Mouse (Mus musculus) liver, embryonic 16.5 days (tissue): ENCODE data around the gene Senp7. TPM values are rescaled to one million over a fixed set of nuclear protein-coding genes. Genes with fewer than 3 reads are reported as not detected.
A peak's percentile ranks its signal among the peaks of the same experiment; 100 is the strongest.
"Not testable (repeated sequence)": the region's sequence is repeated elsewhere in the genome, so short reads cannot be mapped to it uniquely, and the experiment has no call there.

Source experiments
- ATAC-seq: fragments of 200-750 bp; cut with Nextera tagmentation; 2 replicates; pipeline ENCODE4 v1.8.0; 2017; ENCODE audit warnings: low read depth, mild to moderate bottlenecking, moderate number of reproducible peaks, moderate library complexity
- H3K27ac ChIP-seq: fragments of 300-500 bp; sonication (generic); 2 replicates; pipeline ENCODE4 v1.5.1; 2014; ENCODE audit warnings: mild to moderate bottlenecking, low read length
- H3K27me3 ChIP-seq: fragments of 300-500 bp; sonication (generic); 2 replicates; pipeline ENCODE4 v1.6.1; 2014; ENCODE audit warnings: low read depth, low read length, mixed read lengths; ENCODE audit not compliant: control insufficient read depth, insufficient read depth
- H3K36me3 ChIP-seq: fragments of 300-500 bp; sonication (generic); 2 replicates; pipeline ENCODE4 v1.6.1; 2014; ENCODE audit warnings: mild to moderate bottlenecking; ENCODE audit not compliant: control insufficient read depth, insufficient read depth
- H3K4me1 ChIP-seq: fragments of 300-500 bp; sonication (generic); 2 replicates; pipeline ENCODE4 v1.6.1; 2014; ENCODE audit warnings: low read depth, low read length, mixed read lengths; ENCODE audit not compliant: control insufficient read depth
- H3K4me2 ChIP-seq: fragments of 300-500 bp; sonication (generic); 2 replicates; pipeline ENCODE4 v1.6.1; 2014; ENCODE audit warnings: low read depth, low read length, mixed read lengths
- H3K4me3 ChIP-seq: fragments of 300-500 bp; sonication (generic); 2 replicates; pipeline ENCODE4 v1.5.1; 2014; ENCODE audit warnings: low read depth, mild to moderate bottlenecking, low read length
- H3K9ac ChIP-seq: fragments of 300-500 bp; sonication (generic); 2 replicates; pipeline ENCODE4 v1.6.1; 2014; ENCODE audit warnings: low read depth, low read length
- H3K9me3 ChIP-seq: fragments of 300-500 bp; sonication (generic); replicated peaks from 2 replicates; pipeline ENCODE4 v1.6.1; 2016; ENCODE audit warnings: low read length; ENCODE audit not compliant: control insufficient read depth
- WGBS: fragments of 180-500 bp; shearing (Covaris S2); extraction: QIAGEN DNeasy Blood & Tissue Kit; methylation state at CpG from one replicate; pipeline ENCODE4 v1.1.7; 2014; ENCODE audit not compliant: insufficient replicate concordance; 5-methylcytosine and 5-hydroxymethylcytosine counted together
- polyA plus RNA-seq: library from polyadenylated mRNA; unstranded; fragments of >200 nt; fragmentation: Nextera tagmentation; extraction: Ambion mirVana; gene quantifications from 2 replicates; pipeline ENCODE4 v1.2.1, GENCODE M21; 2015

The Senp7 gene
- polyA plus RNA-seq, 1 experiment from 2014 or later: 16.0 TPM

- peak overlapping the region; percentile 82 for H3K27ac ChIP-seq
- not testable (repeated sequence) for ATAC-seq
- H3K36me3 ChIP-seq: peaks cover 19% of the 10 kb centered on the region
These were observed 48.4 kb downstream of the Senp7 start for GRCm38 (mm10) chr16:56096401-56097018.

GRCm38 (mm10) chr16:56115706-56116105 lies 67.6 kb downstream of the Senp7 start:
- no peaks in the 10 kb centered on the region for H3K4me1 ChIP-seq
- no peak for ATAC-seq
- H3K36me3 ChIP-seq: peaks cover 12% of the 10 kb centered on the region
- no peak overlapping the region for H3K4me3 ChIP-seq
- WGBS: 76% methylated on average over 3 of the region's 3 CpGs
- H3K27ac ChIP-seq: no peak overlapping the region
- H3K4me2 ChIP-seq: no peak overlapping the region
- no peaks in the 10 kb centered on the region for H3K9me3 ChIP-seq
- no peak overlapping the region for H3K9ac ChIP-seq
- H3K27me3 ChIP-seq: no peaks in the 10 kb centered on the region

More at GRCm38 (mm10) chr16:56096401-56097018, 48.4 kb downstream of the Senp7 start:
- not testable (repeated sequence) for H3K9ac ChIP-seq, H3K4me3 ChIP-seq, H3K27me3 ChIP-seq, H3K4me2 ChIP-seq, H3K9me3 ChIP-seq, H3K4me1 ChIP-seq

DNA sequence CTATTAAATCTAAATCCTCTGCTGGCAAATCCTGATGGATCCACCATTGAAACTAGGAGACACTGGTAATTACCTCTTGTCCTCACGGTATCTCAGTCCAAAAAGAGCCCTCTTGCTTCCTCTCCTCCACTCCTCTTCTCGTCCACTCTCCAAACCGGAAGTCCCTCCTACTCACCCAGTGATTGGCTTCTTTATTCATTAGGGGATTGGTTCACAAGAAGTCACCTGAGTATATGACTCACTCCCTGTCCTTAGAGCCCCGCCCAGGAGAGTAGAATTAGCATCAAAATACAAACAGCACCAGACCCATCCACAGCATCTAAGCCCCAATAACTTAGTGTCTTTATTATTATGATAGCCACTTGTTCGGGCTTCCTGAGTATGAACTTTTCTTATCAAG lies 68.0 kb downstream of the Senp7 start:
- no peak overlapping the region for H3K9ac ChIP-seq
- no peak for ATAC-seq
- no peaks in the 10 kb centered on the region for H3K9me3 ChIP-seq
- no peak overlapping the region for H3K4me3 ChIP-seq
- H3K4me2 ChIP-seq: no peak overlapping the region
- H3K27ac ChIP-seq: no peak overlapping the region
- no peaks in the 10 kb centered on the region for H3K27me3 ChIP-seq
- H3K4me1 ChIP-seq: no peaks in the 10 kb centered on the region
- WGBS: 74% methylated on average over 5 of the region's 5 CpGs
- H3K36me3 ChIP-seq: peaks cover 12% of the 10 kb centered on the region

- no peak for ATAC-seq
- 83% methylated on average over 10 of the region's 10 CpGs for WGBS
- peaks cover 12% of the 10 kb centered on the region for H3K36me3 ChIP-seq
- H3K4me2 ChIP-seq: no peak overlapping the region
- no peaks in the 10 kb centered on the region for H3K27me3 ChIP-seq
- no peak overlapping the region for H3K27ac ChIP-seq
- no peaks in the 10 kb centered on the region for H3K4me1 ChIP-seq
- H3K4me3 ChIP-seq: no peak overlapping the region
- H3K9me3 ChIP-seq: no peaks in the 10 kb centered on the region
- no peak overlapping the region for H3K9ac ChIP-seq
These were observed 69.4 kb downstream of the Senp7 start for GRCm38 (mm10) chr16:56117327-56118180.

GRCm38 (mm10) chr16:56122517-56122916 lies 74.4 kb downstream of the Senp7 start:
- Histone ChIP-seq H3K27me3 (no peaks in the 10 kb centered on the region), H3K4me2 (no peak overlapping the region), H3K36me3 (peaks cover 3% of the 10 kb centered on the region), H3K9me3 (no peaks in the 10 kb centered on the region), H3K4me3 (no peak overlapping the region), H3K27ac (no peak overlapping the region), H3K9ac (no peak overlapping the region), H3K4me1 (no peaks in the 10 kb centered on the region)
- ATAC-seq: no peak
- WGBS: 79% methylated on average over 5 of the region's 5 CpGs

- H3K9me3 ChIP-seq: no peaks in the 10 kb centered on the region
- no peak overlapping the region for H3K4me2 ChIP-seq
- WGBS: 79% methylated on average over 3 of the region's 3 CpGs
- peak; percentile 54; the same call in 1 of the 2 replicates for ATAC-seq
- H3K27ac ChIP-seq: no peak overlapping the region
- H3K27me3 ChIP-seq: no peaks in the 10 kb centered on the region
- no peak overlapping the region for H3K9ac ChIP-seq
- no peak overlapping the region for H3K4me3 ChIP-seq
- peaks cover 3% of the 10 kb centered on the region for H3K36me3 ChIP-seq
- H3K4me1 ChIP-seq: no peaks in the 10 kb centered on the region
These were observed 75.9 kb downstream of the Senp7 start for GRCm38 (mm10) chr16:56124045-56124444.

DNA sequence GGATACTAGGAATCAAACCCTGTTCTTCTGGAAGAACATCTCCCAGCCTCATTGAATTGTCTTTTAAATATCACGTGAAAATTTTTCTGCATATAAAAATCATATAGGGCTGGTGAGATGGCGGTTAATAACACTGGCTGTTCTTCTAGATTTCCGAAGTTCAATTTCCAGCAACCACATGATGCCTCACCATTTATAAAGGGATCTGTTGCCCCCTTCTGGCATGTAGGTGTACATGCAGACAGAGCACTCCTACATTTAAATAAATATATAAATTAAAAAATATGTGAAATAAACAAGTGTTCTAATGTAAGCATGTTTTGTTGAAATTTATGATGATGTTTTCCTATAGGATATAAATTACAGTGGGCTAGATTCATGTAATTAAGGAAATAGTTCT lies 83.5 kb downstream of the Senp7 start:
- Histone ChIP-seq H3K4me2 (no peak overlapping the region), H3K27me3 (no peaks in the 10 kb centered on the region), H3K4me3 (no peak overlapping the region), H3K4me1 (no peaks in the 10 kb centered on the region), H3K36me3 (peaks cover 3% of the 10 kb centered on the region; the same call in 1 of the 2 replicates), H3K27ac (no peak overlapping the region), H3K9ac (no peak overlapping the region), H3K9me3 (no peaks in the 10 kb centered on the region)
- no peak for ATAC-seq
- WGBS: 28% methylated on average over 3 of the region's 3 CpGs

GRCm38 (mm10) chr16:56134149-56134548 lies 86.0 kb downstream of the Senp7 start:
- no peaks in the 10 kb centered on the region for H3K9me3 ChIP-seq
- no peak overlapping the region for H3K4me3 ChIP-seq
- no peak overlapping the region for H3K27ac ChIP-seq
- no peak for ATAC-seq
- no peaks in the 10 kb centered on the region for H3K36me3 ChIP-seq
- H3K9ac ChIP-seq: no peak overlapping the region
- H3K4me2 ChIP-seq: no peak overlapping the region
- H3K27me3 ChIP-seq: no peaks in the 10 kb centered on the region
- no peaks in the 10 kb centered on the region for H3K4me1 ChIP-seq
- WGBS: 59% methylated on average over 4 of the region's 4 CpGs

DNA sequence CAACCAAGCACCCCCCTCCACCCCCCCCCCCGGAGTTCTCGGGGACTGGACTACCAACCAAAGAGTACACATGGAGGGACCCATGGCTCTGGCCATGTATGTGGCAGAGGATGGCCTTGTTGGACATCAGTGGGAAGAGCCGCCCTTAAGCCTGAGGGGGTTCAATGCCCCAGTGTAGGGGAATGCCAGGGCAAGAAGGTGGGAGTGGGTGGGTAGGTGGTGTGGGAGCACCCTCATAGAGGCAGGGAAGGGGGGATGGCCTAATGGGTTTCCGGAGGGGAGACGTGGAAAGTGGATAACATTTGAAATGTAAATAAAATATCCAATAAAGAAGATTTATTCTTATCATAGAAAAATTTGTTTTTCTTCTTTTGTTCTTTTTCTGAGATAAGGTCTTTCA lies 89.5 kb downstream of the Senp7 start:
- not testable (repeated sequence) for ATAC-seq, H3K27ac ChIP-seq, H3K9me3 ChIP-seq, H3K4me1 ChIP-seq, H3K9ac ChIP-seq, H3K27me3 ChIP-seq, H3K4me2 ChIP-seq, H3K4me3 ChIP-seq, H3K36me3 ChIP-seq
- WGBS: 88% methylated on average over 5 of the region's 5 CpGs
